Mouse (Mus musculus) hindbrain, embryonic 16.5 days (tissue): ENCODE results near the gene Prmt9. TPM values are rescaled to one million over a fixed set of nuclear protein-coding genes. Genes with fewer than 3 reads are reported as not detected.

Experiments used
- ATAC-seq: fragments of 200-750 bp; cut with Nextera tagmentation; 2 replicates; pipeline ENCODE4 v1.8.0; 2017; ENCODE audit warnings: moderate TSS enrichment, moderate library complexity
- H3K27ac ChIP-seq: fragments of 300-500 bp; sonication (generic); 2 replicates; pipeline ENCODE4 v1.5.1; 2014; ENCODE audit warnings: low read depth, mild to moderate bottlenecking, control low read depth, low read length, moderate library complexity
- H3K27me3 ChIP-seq: fragments of 300-500 bp; sonication (generic); replicated peaks from 2 replicates; pipeline ENCODE4 v1.6.1; 2014; ENCODE audit warnings: low read length; ENCODE audit not compliant: control insufficient read depth, insufficient read depth
- H3K36me3 ChIP-seq: fragments of 300-500 bp; sonication (generic); 2 replicates; pipeline ENCODE4 v1.6.1; 2014; ENCODE audit warnings: mild to moderate bottlenecking, low read length, moderate library complexity, mixed read lengths; ENCODE audit not compliant: control insufficient read depth, insufficient read depth
- H3K4me1 ChIP-seq: fragments of 300-500 bp; sonication (generic); 2 replicates; pipeline ENCODE4 v1.6.1; 2014; ENCODE audit warnings: low read depth, low read length; ENCODE audit not compliant: control insufficient read depth, insufficient read depth
- H3K4me2 ChIP-seq: fragments of 300-500 bp; sonication (generic); 2 replicates; pipeline ENCODE4 v1.6.1; 2014; ENCODE audit warnings: mild to moderate bottlenecking, low read length, control low read depth, moderate library complexity
- H3K4me3 ChIP-seq: fragments of 300-500 bp; sonication (generic); 2 replicates; pipeline ENCODE4 v1.5.1; 2014; ENCODE audit warnings: mild to moderate bottlenecking, low read length, control low read depth, moderate library complexity
- H3K9ac ChIP-seq: fragments of 300-500 bp; sonication (generic); 2 replicates; pipeline ENCODE4 v1.6.1; 2014; ENCODE audit warnings: low read depth, mild to moderate bottlenecking, control low read depth, low read length, moderate library complexity
- H3K9me3 ChIP-seq: fragments of 300-500 bp; sonication (generic); 2 replicates; pipeline ENCODE4 v1.6.1; 2014; ENCODE audit warnings: mild to moderate bottlenecking, low read length, moderate library complexity; ENCODE audit not compliant: control insufficient read depth
- whole genome bisulfite sequencing: fragments of 180-500 bp; shearing (Covaris S2); extraction: QIAGEN DNeasy Blood & Tissue Kit; methylation state at CpG from one replicate; pipeline ENCODE4 v1.1.7; 2014; 5-methylcytosine and 5-hydroxymethylcytosine counted together
- polyA plus RNA-seq: library from polyadenylated mRNA; unstranded; fragments of >200 nt; fragmentation: Nextera tagmentation; extraction: Ambion mirVana; gene quantifications from 2 replicates; pipeline ENCODE4 v1.2.1, GENCODE M21; 2015

Gene Prmt9
- polyA plus RNA-seq, 1 experiment from 2014 or later = 27.3 TPM

DNA sequence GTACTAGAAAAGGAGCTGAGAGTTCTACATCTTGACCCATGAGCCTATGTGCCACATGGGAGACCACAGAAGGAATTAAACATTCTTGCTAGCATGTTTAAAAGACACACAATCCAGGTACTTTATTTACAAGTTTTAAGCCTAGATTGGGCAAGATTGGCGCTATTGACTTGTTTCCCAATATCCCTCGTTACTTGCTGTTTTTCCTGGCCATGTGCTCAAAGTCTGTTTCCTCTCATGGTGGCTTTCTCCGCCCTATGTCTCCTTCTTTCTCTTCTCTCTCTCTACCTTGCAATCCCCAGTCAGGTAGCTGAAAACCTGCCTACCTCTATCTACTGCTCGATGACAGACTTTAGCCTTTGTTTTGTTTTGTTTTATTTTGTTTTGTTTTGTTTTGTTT, 3.6 kb upstream of the Prmt9 start:
- Histone ChIP-seq H3K4me3 (no peak overlapping the region), H3K36me3 (no peaks in the 10 kb centered on the region), H3K27me3 (no peaks in the 10 kb centered on the region), H3K27ac (no peak overlapping the region), H3K4me2 (no peak overlapping the region), H3K9ac (no peak overlapping the region), H3K9me3 (no peaks in the 10 kb centered on the region), H3K4me1 (no peaks in the 10 kb centered on the region; the same call in 1 of the 2 replicates)
- ATAC-seq = no peak
- WGBS = 88% methylated on average over 4 of the region's 4 CpGs

DNA sequence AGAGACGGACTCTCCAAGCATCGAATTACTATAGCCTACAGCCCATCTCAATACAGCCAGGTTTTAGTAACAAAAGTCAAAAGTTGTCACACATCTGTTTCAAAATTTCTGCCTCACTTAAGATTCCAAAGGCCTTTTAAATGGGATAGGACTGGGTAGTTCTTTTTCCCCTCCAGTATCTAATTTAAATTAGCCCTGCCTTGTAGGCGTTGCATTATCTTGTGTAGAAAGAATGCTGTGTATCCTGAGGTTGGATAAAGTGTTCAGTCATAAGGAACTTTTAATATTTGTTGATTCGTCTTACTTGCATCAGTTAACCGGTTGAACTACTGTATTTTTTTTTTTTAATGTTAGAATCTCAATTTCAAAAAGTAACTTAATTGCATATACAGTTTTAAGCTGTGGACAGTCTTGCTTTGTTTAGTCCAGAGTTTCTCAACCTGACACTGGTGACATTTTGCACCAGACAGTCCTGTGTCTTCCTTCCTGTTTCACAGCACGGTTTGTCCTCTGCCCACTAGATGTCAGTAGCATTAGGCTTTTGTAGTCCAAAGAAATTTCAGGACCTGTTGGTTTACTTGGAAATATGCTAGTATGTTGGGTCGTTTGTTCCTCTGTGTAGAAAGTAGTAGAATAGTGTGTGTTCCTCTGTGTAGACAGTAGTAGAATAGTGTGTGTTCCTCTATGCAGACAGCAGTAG, 834 bp downstream of the Prmt9 start:
- ATAC-seq = no peak
- peak overlapping the region; percentile 78 for H3K4me2 ChIP-seq
- H3K27me3 ChIP-seq = no peaks in the 10 kb centered on the region
- H3K36me3 ChIP-seq = peaks cover 21% of the 10 kb centered on the region
- peak overlapping the region; percentile 62 for H3K4me3 ChIP-seq
- peak overlapping the region; percentile 78 for H3K9ac ChIP-seq
- peaks cover 6% of the 10 kb centered on the region for H3K4me1 ChIP-seq
- no peak overlapping the region for H3K27ac ChIP-seq
- 23% methylated on average over 7 of the region's 7 CpGs for WGBS
- no peaks in the 10 kb centered on the region; the same call in 1 of the 2 replicates for H3K9me3 ChIP-seq

DNA sequence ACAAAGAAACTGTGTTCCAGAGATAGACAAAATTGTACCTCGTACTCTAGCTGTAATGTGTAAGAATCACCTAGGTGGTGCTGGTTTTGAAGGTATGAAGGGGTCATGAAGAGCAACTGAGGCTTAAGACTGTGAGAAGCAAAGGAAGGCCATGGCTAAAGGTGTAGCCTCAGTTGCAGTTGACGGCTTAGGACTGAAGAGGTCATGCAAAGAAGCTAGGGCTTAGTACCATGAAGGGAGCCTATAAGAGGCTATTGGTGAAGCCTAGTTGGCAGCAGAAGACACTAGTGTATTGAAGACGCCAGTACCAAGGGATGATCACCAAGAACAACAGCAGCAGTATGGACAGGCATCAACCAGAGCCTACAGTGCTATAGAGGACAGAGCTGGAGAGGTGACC, 3.3 kb downstream of the Prmt9 start:
- Histone ChIP-seq H3K4me1 (peaks cover 6% of the 10 kb centered on the region), H3K9ac (no peak overlapping the region), H3K27ac (no peak overlapping the region), H3K27me3 (no peaks in the 10 kb centered on the region), H3K36me3 (peaks cover 34% of the 10 kb centered on the region), H3K4me2 (no peak overlapping the region), H3K4me3 (no peak overlapping the region), H3K9me3 (no peaks in the 10 kb centered on the region; the same call in 1 of the 2 replicates)
- no peak for ATAC-seq
- WGBS = 95% methylated on average over 3 of the region's 3 CpGs

DNA sequence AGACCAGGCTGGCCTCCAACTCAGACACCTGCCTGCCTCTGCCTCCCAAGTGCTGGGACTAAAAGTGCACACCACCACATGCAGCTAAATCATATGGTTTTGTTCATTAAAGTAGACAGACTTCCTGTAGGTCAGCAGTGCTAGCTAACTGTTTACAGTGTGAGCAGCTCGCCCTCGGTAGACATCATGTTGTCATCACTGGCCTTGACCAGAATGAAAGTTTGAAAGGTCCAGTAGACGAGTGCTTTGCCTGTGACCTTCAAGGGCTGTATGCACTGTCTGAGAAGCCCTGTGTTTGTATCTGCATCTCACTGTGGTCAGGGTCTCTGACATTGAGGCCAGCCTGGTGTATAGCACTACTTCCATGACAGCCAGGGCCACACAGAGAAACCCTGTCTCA, 12.2 kb downstream of the Prmt9 start:
- H3K4me2 ChIP-seq = no peak overlapping the region
- peaks cover 39% of the 10 kb centered on the region for H3K36me3 ChIP-seq
- no peak overlapping the region for H3K4me3 ChIP-seq
- H3K9ac ChIP-seq = no peak overlapping the region
- no peak for ATAC-seq
- no peaks in the 10 kb centered on the region for H3K4me1 ChIP-seq
- WGBS = 90% methylated on average over 3 of the region's 3 CpGs
- H3K9me3 ChIP-seq = no peaks in the 10 kb centered on the region
- no peak overlapping the region for H3K27ac ChIP-seq
- no peaks in the 10 kb centered on the region for H3K27me3 ChIP-seq

DNA sequence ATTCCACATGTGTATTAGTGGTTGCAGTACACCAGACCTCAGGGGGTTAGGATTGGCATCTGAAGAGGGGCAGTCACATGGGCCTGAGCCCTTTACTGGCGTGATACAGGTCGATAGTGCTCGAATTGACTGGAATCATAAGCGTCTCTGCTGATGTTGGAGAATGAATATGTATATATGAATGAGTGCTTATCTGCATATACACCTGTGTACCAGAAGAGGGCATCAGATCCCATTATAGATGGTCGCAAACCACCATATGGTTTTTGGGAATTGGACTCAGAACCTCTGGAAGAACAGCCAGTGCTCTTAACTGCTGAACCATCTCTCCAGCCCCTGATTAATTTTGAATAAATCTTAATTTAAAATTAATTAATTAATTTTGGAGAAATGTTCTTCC, 25.0 kb downstream of the Prmt9 start:
- H3K27me3 ChIP-seq = no peaks in the 10 kb centered on the region
- H3K27ac ChIP-seq = no peak overlapping the region
- no peaks in the 10 kb centered on the region for H3K4me1 ChIP-seq
- no peak overlapping the region for H3K9ac ChIP-seq
- no peaks in the 10 kb centered on the region for H3K9me3 ChIP-seq
- no peak overlapping the region for H3K4me3 ChIP-seq
- H3K4me2 ChIP-seq = no peak overlapping the region
- 85% methylated on average over 5 of the region's 5 CpGs for WGBS
- peaks cover 11% of the 10 kb centered on the region for H3K36me3 ChIP-seq
- ATAC-seq = no peak

DNA sequence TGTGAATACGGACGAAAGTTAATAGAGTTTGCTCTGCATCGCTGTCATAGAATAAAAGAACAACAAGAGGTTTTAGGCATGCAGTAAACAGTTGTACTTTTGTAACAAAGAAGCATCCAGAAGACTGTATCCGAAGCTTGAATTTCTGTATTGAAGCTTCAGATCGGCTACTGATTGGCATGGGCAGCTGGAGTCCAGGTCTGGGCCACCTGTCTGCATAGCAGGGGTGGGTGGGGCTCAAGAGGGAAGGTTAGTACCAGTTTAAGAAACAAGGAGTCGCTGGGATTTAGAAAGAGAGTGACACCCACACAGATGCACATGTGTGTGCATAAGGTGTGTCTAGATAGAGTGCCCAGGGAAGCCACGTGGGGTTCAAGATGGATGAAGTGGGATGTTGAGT, 28.5 kb downstream of the Prmt9 start:
- ATAC-seq = no peak
- Histone ChIP-seq H3K9ac (no peak overlapping the region), H3K36me3 (peaks cover 29% of the 10 kb centered on the region), H3K4me1 (no peaks in the 10 kb centered on the region), H3K4me3 (no peak overlapping the region), H3K9me3 (no peaks in the 10 kb centered on the region), H3K4me2 (no peak overlapping the region), H3K27me3 (no peaks in the 10 kb centered on the region), H3K27ac (no peak overlapping the region)
- WGBS = 96% methylated on average over 7 of the region's 7 CpGs

DNA sequence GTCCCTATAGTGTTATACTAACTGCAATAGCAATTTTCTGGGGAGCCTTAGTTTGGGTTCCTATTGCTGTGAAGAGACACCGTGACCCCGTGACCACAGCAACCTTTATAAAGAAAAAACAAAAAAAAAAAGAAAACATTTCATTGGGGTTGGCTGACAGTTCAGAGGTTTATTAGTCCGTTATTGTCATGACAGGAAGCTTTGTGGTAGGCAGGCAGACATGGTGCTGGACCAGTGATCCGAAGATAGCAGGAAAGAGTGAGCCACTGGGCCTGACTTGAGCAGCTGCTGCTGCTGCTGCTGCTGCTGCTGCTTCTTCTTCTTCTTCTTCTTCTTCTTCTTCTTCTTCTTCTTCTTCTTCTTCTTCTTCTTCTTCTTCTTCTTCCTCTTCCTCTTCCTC, 35.0 kb downstream of the Prmt9 start:
- H3K4me1 ChIP-seq = no peaks in the 10 kb centered on the region
- H3K27me3 ChIP-seq = no peaks in the 10 kb centered on the region
- H3K4me2 ChIP-seq = no peak overlapping the region
- H3K4me3 ChIP-seq = no peak overlapping the region
- WGBS = 86% methylated on average over 4 of the region's 4 CpGs
- peaks cover 18% of the 10 kb centered on the region for H3K36me3 ChIP-seq
- H3K27ac ChIP-seq = no peak overlapping the region
- H3K9me3 ChIP-seq = no peaks in the 10 kb centered on the region
- ATAC-seq = no peak
- H3K9ac ChIP-seq = no peak overlapping the region

DNA sequence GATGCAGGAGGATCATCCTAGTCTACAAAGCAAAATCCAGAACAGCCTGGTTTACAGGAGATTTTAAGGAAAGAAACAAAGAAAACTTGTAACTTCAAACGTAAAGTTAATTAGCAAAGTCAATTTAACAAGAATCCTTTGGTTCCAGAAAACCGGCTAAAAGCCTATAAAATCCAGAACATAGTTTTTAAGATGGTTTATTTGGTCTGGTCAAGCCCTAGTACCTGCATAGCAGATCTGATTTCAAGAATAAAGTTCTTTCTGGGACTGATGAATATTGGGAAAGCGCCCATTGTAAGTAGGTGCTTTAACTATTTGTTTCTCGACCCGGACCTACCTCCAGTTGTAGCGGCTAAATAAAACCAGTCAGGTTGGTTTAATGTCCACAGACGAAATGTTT, 60.4 kb downstream of the Prmt9 start:
- H3K27ac ChIP-seq = no peak overlapping the region
- H3K27me3 ChIP-seq = 0 out of 2 replicates have a peak, but pooled peaks cover 2% of the 10 kb centered on the region
- H3K4me2 ChIP-seq = peak overlapping the region; percentile 68
- no peaks in the 10 kb centered on the region for H3K9me3 ChIP-seq
- H3K9ac ChIP-seq = peak overlapping the region; percentile 81
- H3K4me3 ChIP-seq = peak overlapping the region; percentile 78
- no peak for ATAC-seq
- peaks cover 12% of the 10 kb centered on the region for H3K4me1 ChIP-seq
- peaks cover 5% of the 10 kb centered on the region for H3K36me3 ChIP-seq
- 6% methylated on average over 7 of the region's 7 CpGs for WGBS

DNA sequence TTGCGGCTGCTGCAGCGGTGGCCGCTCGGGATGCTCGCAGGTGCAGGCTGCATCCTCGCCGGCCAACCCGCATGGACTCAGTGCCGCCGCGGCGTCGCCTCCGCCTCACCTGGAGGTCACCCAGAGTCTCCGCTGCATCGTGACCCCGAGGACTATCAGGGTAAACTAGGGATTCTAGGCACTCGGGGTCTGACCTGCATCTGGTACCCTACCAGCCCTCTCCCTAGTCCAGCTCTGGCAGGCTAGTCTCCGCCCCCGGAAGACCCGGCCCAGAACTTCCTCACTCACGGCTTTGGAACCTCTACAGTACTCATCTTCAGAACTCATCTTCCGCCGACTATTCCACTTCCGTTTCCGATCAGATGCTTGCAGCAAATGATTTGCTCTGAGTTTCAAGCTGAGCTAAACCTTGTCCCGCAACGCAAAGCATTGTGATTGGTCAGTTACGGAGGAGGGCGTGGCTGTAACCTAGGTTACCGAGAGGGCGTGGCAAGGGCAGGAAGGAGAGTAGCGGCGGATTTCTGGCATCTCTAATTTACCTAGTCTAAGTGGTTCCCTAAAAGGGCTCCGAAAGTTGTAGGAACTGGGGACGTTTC, 61.3 kb downstream of the Prmt9 start, which contains the start of gene Tmem184c:
Tmem184c (minus strand) TSS at position 325 of the 596 bp plus-strand sequence.
- Histone ChIP-seq H3K27me3 (0 out of 2 replicates have a peak, but pooled peaks cover 2% of the 10 kb centered on the region), H3K4me1 (peaks cover 12% of the 10 kb centered on the region), H3K27ac (peak within 1 kb of the TSS; percentile 77), H3K4me2 (peak within 1 kb of the TSS; percentile 68), H3K9ac (peak within 1 kb of the TSS; percentile 81), H3K36me3 (no peaks in the 10 kb centered on the region), H3K9me3 (no peaks in the 10 kb centered on the region), H3K4me3 (peak within 1 kb of the TSS; percentile 78)
- WGBS = under 1% methylated on average over 35 of the region's 36 CpGs
- peak; percentile 99 for ATAC-seq
